Mouse (Mus musculus) heart, embryonic 14.5 days (tissue): ENCODE measurements around the gene Stard3. TPM values are rescaled to one million over a fixed set of nuclear protein-coding genes. Genes with fewer than 3 reads are reported as not detected.
A peak's percentile ranks its signal among the peaks of the same experiment; 100 is the strongest.

Experiments used
- ATAC-seq: fragments of 200-750 bp; cut with Nextera tagmentation; 2 replicates; pipeline ENCODE4 v1.8.0; 2017; ENCODE audit warnings: low read depth, moderate TSS enrichment; ENCODE audit not compliant: insufficient number of reproducible peaks, insufficient read depth, low FRiP score
- H3K27ac ChIP-seq, 2 experiments: fragments of 200-500 bp in 1 of 2; fragments of 300-500 bp in 1 of 2; sonication (generic) in 1 of 2; replicated peaks in 1 of 2; 2 replicates each; pipeline ENCODE4 v1.5.1; 2012 to 2014; ENCODE audit warnings: low read depth in 2 of 2, low read length in 2 of 2, control low read depth in 1 of 2, mild to moderate bottlenecking in 1 of 2, mixed read lengths in 1 of 2; ENCODE audit not compliant: control insufficient read depth in 1 of 2, insufficient read depth in 1 of 2
- H3K27me3 ChIP-seq: fragments of 300-500 bp; sonication (generic); 2 replicates; pipeline ENCODE4 v1.6.1; 2014; ENCODE audit warnings: mild to moderate bottlenecking, low read length, control low read depth; ENCODE audit not compliant: control insufficient read depth, insufficient read depth
- H3K36me3 ChIP-seq: fragments of 300-500 bp; sonication (generic); 2 replicates; pipeline ENCODE4 v1.6.1; 2014; ENCODE audit warnings: mild to moderate bottlenecking, control low read depth, low read length, mixed read lengths; ENCODE audit not compliant: control insufficient read depth, insufficient read depth
- H3K4me1 ChIP-seq, 2 experiments: fragments of 200-500 bp in 1 of 2; fragments of 300-500 bp in 1 of 2; sonication (generic) in 1 of 2; 2 replicates each; pipeline ENCODE4 v1.6.1; 2012 to 2014; ENCODE audit warnings: low read length in 2 of 2, control low read depth in 1 of 2, mixed read lengths in 1 of 2; ENCODE audit not compliant: control insufficient read depth in 2 of 2, insufficient read depth in 2 of 2
- H3K4me2 ChIP-seq: fragments of 300-500 bp; sonication (generic); 2 replicates; pipeline ENCODE4 v1.6.1; 2014; ENCODE audit warnings: mild to moderate bottlenecking, low read length
- H3K4me3 ChIP-seq, 2 experiments: fragments of 200-500 bp in 1 of 2; fragments of 300-500 bp in 1 of 2; sonication (generic) in 1 of 2; 2 replicates each; pipeline ENCODE4 v1.5.1; 2012 to 2014; ENCODE audit warnings: low read length in 2 of 2, mild to moderate bottlenecking in 2 of 2, control low read depth in 1 of 2, low read depth in 1 of 2, moderate library complexity in 1 of 2; ENCODE audit not compliant: control insufficient read depth in 1 of 2, insufficient read depth in 1 of 2
- H3K9ac ChIP-seq: fragments of 300-500 bp; sonication (generic); 2 replicates; pipeline ENCODE4 v1.6.1; 2014; ENCODE audit warnings: mild to moderate bottlenecking, low read length
- H3K9me3 ChIP-seq: fragments of 300-500 bp; sonication (generic); 2 replicates; pipeline ENCODE4 v1.6.1; 2016; ENCODE audit warnings: low read length, control low read depth; ENCODE audit not compliant: control insufficient read depth
- WGBS: fragments of 180-500 bp; shearing (Covaris S2); extraction: QIAGEN DNeasy Blood & Tissue Kit; methylation state at CpG from one replicate; pipeline ENCODE4 v1.1.7; 2014; 5-methylcytosine and 5-hydroxymethylcytosine counted together
- polyA plus RNA-seq: library from polyadenylated mRNA; unstranded; fragments of >200 nt; fragmentation: Nextera tagmentation; extraction: Ambion mirVana; gene quantifications from 2 replicates; pipeline ENCODE4 v1.2.1, GENCODE M21; 2014

Gene Stard3
- polyA plus RNA-seq, 1 experiment from 2014 or later = 33.1 TPM

- H3K9ac ChIP-seq = no peak overlapping the region
- H3K27ac ChIP-seq = no peak overlapping the region
- no peak for ATAC-seq
- H3K4me1 ChIP-seq = peaks cover 3 to 13% of the 10 kb centered on the region in 2 experiments; a peak in 3 of 4 replicates
- 10% methylated on average over 9 of the region's 9 CpGs for WGBS
- H3K4me3 ChIP-seq = no peak overlapping the region
- H3K4me2 ChIP-seq = no peak overlapping the region
- no peaks in the 10 kb centered on the region for H3K9me3 ChIP-seq
- peaks cover 97% of the 10 kb centered on the region for H3K27me3 ChIP-seq
- H3K36me3 ChIP-seq = no peaks in the 10 kb centered on the region
Measured at GRCm38 (mm10) chr11:98335250-98335649, 22.9 kb upstream of the Stard3 start.

GRCm38 (mm10) chr11:98336245-98337107 lies 21.7 kb upstream of the Stard3 start:
- ATAC-seq = no peak
- no peak overlapping the region for H3K4me3 ChIP-seq

GRCm38 (mm10) chr11:98338507-98338961 lies 19.6 kb upstream of the Stard3 start:
- WGBS = under 1% methylated on average over 48 of the region's 57 CpGs
- ATAC-seq = no peak

More at GRCm38 (mm10) chr11:98336245-98337107, 21.7 kb upstream of the Stard3 start:
- Histone ChIP-seq H3K4me1 (peaks cover 3 to 13% of the 10 kb centered on the region in 2 experiments; a peak in 3 of 4 replicates), H3K9ac (no peak overlapping the region), H3K36me3 (no peaks in the 10 kb centered on the region), H3K4me2 (no peak overlapping the region), H3K27ac (no peak overlapping the region), H3K9me3 (no peaks in the 10 kb centered on the region), H3K27me3 (peaks cover 93% of the 10 kb centered on the region)
- WGBS = 14% methylated on average over 13 of the region's 13 CpGs

DNA sequence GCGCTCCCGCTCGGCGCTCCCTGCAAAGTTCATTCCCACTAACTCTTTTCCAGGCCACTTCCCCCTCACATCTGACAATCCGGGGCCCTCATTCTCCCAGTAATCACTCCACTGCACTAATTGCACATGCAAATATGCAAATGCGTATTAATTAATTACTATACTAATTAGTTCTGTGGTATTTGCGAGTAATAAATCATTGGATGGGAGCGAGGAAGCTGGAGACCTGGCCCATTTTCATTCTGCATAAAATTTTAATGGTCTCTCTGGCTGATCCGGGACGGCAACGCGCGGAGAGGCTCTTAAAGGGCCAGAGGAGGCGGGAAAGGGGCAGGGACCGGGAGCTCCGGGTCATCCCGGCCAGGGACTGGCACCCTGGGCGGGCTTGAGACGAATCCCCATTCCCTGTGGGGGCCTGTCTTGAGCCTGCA lies 19.1 kb upstream of the Stard3 start:
- ATAC-seq = no peak
- Histone ChIP-seq H3K4me2 (peak overlapping the region; percentile 99), H3K4me1 (peaks cover 9 to 24% of the 10 kb centered on the region in 2 experiments; a peak in 3 of 4 replicates), H3K9ac (peak overlapping the region; percentile 74), H3K27ac (no peak overlapping the region), H3K9me3 (no peaks in the 10 kb centered on the region), H3K4me3 (peak overlapping the region; percentile 53 to 60), H3K36me3 (no peaks in the 10 kb centered on the region), H3K27me3 (peaks cover 71% of the 10 kb centered on the region)
- WGBS = under 1% methylated on average over 19 of the region's 19 CpGs

More at GRCm38 (mm10) chr11:98338507-98338961, 19.6 kb upstream of the Stard3 start:
- peak overlapping the region; percentile 74 for H3K9ac ChIP-seq
- no peaks in the 10 kb centered on the region for H3K9me3 ChIP-seq
- no peak overlapping the region for H3K27ac ChIP-seq
- H3K27me3 ChIP-seq = peaks cover 77% of the 10 kb centered on the region
- H3K4me3 ChIP-seq = peak overlapping the region; percentile 53 to 60
- H3K36me3 ChIP-seq = no peaks in the 10 kb centered on the region
- peak overlapping the region; percentile 99 for H3K4me2 ChIP-seq
- peaks cover 9 to 24% of the 10 kb centered on the region in 2 experiments; a peak in 3 of 4 replicates for H3K4me1 ChIP-seq

GRCm38 (mm10) chr11:98339679-98340287 lies 18.4 kb upstream of the Stard3 start:
- no peak for ATAC-seq
- H3K27me3 ChIP-seq = peaks cover 64% of the 10 kb centered on the region
- 15% methylated on average over 11 of the region's 11 CpGs for WGBS
- no peaks in the 10 kb centered on the region for H3K36me3 ChIP-seq
- H3K4me3 ChIP-seq = peak overlapping the region in 1 of 2 experiments; percentile 60; a peak in 2 of 4 replicates
- H3K9me3 ChIP-seq = no peaks in the 10 kb centered on the region
- H3K4me1 ChIP-seq = peaks cover 9 to 18% of the 10 kb centered on the region in 2 experiments; a peak in 3 of 4 replicates
- no peak overlapping the region for H3K27ac ChIP-seq
- peak overlapping the region; percentile 99 for H3K4me2 ChIP-seq
- peak overlapping the region; percentile 74; the same call in 1 of the 2 replicates for H3K9ac ChIP-seq

DNA sequence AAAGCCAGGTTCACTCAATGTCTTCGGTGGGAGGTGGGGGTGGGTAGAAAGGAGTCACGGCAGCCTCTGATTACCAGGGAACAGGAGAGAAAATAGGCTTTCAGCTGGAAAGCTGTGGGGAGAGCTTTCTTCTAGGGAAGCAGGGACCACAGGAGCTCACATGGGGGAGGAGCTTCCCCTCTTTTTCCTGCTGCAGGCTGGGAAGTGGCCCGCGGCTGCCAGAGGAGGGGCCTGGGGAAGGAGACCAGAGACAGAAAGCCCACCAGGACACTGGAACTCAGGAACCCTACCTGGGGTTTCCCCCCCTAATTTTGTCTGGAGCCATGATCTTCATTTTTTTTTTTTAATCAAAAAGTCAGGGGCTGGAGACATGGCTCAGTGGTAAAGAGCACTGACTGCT lies 17.6 kb upstream of the Stard3 start:
- H3K9me3 ChIP-seq = no peaks in the 10 kb centered on the region
- WGBS = 5% methylated on average over 4 of the region's 4 CpGs
- H3K4me1 ChIP-seq = peaks cover 11 to 18% of the 10 kb centered on the region in 2 experiments; a peak in 3 of 4 replicates
- no peak for ATAC-seq
- H3K9ac ChIP-seq = no peak overlapping the region
- no peaks in the 10 kb centered on the region for H3K36me3 ChIP-seq
- H3K4me2 ChIP-seq = no peak overlapping the region
- no peak overlapping the region for H3K4me3 ChIP-seq
- peaks cover 56% of the 10 kb centered on the region for H3K27me3 ChIP-seq
- H3K27ac ChIP-seq = no peak overlapping the region

DNA sequence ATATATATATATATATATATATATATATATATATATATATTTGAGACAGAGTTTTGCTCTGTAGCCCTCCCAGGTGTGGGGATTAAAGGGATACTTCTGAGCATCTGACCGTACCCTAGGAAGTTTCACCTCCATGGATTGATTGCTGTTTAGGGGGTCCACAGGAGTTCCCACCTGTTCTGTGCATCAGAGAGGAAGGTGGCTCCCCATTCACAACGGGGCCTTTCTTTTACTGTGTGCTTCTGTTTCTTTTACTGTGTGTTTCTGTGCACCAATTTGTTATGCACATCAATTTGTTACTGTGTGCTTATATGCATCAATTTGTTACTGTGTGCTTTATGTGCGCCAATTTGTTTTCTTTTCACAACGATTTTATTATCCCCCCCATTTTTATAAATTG lies 17.0 kb upstream of the Stard3 start:
- H3K4me2 ChIP-seq = no peak overlapping the region
- no peak overlapping the region for H3K27ac ChIP-seq
- no peak overlapping the region for H3K4me3 ChIP-seq
- ATAC-seq = no peak
- WGBS = 62% methylated on average over 4 of the region's 4 CpGs
- H3K4me1 ChIP-seq = peaks cover 11 to 21% of the 10 kb centered on the region in 2 experiments; a peak in 3 of 4 replicates
- no peak overlapping the region for H3K9ac ChIP-seq
- peaks cover 53% of the 10 kb centered on the region for H3K27me3 ChIP-seq
- no peaks in the 10 kb centered on the region for H3K36me3 ChIP-seq
- H3K9me3 ChIP-seq = no peaks in the 10 kb centered on the region
